Mouse (Mus musculus): Measurements from ENCODE around the gene Gm42417.

DNA sequence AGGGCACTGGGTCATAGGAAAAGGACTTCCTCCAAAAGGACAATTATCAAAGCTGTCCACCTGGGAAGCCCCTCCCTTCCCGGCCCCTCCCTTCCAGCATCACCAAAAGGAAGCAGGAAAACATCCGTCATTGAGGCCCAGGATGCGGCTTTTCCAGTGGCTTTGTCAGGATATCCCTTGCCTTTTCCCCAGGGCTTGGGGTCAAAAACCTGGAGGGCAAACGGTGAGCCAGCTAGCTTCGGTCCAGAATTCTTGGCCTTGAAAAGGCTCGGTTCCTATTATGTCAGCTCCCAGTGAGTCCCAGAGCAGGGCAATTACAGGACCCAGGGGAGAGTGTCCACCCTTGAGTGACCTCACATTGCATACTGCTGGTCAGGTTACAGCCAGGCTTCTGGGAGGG lies 21.7 kb upstream of the Gm42417 start:
- TF ChIP-seq CTCF (IDR thresholded peaks at IDR 0.05; ENCODE audit: low read depth) (no peak), EP300 (IDR thresholded peaks at IDR 0.05; ENCODE audit: low read depth) (no peak)
